Mouse (Mus musculus) C2C12 (cell line): ENCODE results near the gene Pikfyve. TPM values are rescaled to one million over a fixed set of nuclear protein-coding genes. Genes with fewer than 3 reads are reported as not detected.

Source experiments
- H3K27me3 ChIP-seq: one replicate; pipeline ENCODE4 v1.6.1; 2011; ENCODE audit not compliant: control insufficient read depth, insufficient read depth, insufficient read length
- H3K36me3 ChIP-seq: one replicate; pipeline ENCODE4 v1.6.1; 2011; ENCODE audit not compliant: control insufficient read depth, insufficient read depth
- H3K4me3 ChIP-seq: one replicate; pipeline ENCODE4 v1.5.1; 2011; ENCODE audit warnings: mild to moderate bottlenecking, control low read depth; ENCODE audit not compliant: poor library complexity, insufficient read depth, severe bottlenecking
- H3K79me2 ChIP-seq: one replicate; pipeline ENCODE4 v1.6.1; 2011; ENCODE audit not compliant: control insufficient read depth, insufficient read depth
- H3K79me3 ChIP-seq: one replicate; pipeline ENCODE4 v1.6.1; 2011; ENCODE audit warnings: low read depth, control low read depth
- H3ac ChIP-seq: one replicate; pipeline ENCODE3; 2011; ENCODE audit warnings: low read depth; ENCODE audit not compliant: control insufficient read depth, insufficient read length
- CEBPB ChIP-seq: IDR thresholded peaks from one replicate; pipeline ENCODE4 v1.6.1; 2011; ENCODE audit warnings: low read depth, mild to moderate bottlenecking, control low read depth, moderate library complexity
- CTCF ChIP-seq: IDR thresholded peaks from one replicate; pipeline ENCODE4 v1.5.1; 2011; ENCODE audit not compliant: control insufficient read depth, insufficient read depth, insufficient read length
- FOSL1 ChIP-seq: IDR thresholded peaks from one replicate; pipeline ENCODE4 v1.8.0; 2011; ENCODE audit warnings: mild to moderate bottlenecking, low read length; ENCODE audit not compliant: poor library complexity, insufficient read depth, severe bottlenecking
- MAX ChIP-seq: IDR thresholded peaks from one replicate; pipeline ENCODE4 v1.6.1; 2011; ENCODE audit warnings: mild to moderate bottlenecking, control low read depth
- MYOD1 ChIP-seq: IDR thresholded peaks from one replicate; pipeline ENCODE4 v1.6.1; 2011; ENCODE audit warnings: low read depth; ENCODE audit not compliant: control insufficient read depth, insufficient read length
- MYOG ChIP-seq: IDR thresholded peaks from one replicate; pipeline ENCODE4 v1.6.1; 2011; ENCODE audit not compliant: control insufficient read depth, insufficient read length; ENCODE audit errors: extremely low read depth
- USF1 ChIP-seq: IDR thresholded peaks from one replicate; pipeline ENCODE4 v1.6.1; 2011; ENCODE audit warnings: low read depth, mild to moderate bottlenecking, control low read depth, moderate library complexity
- polyA plus RNA-seq: library from polyadenylated mRNA; unstranded; fragments of >200 nt; fragmentation: generic; extraction: Trizol; gene quantifications from one replicate; pipeline ENCODE4 v1.2.1, GENCODE M21; 2012; ENCODE audit warnings: missing spikeins

The Pikfyve gene
- polyA plus RNA-seq, 1 experiment = 3.2 TPM

GRCm38 (mm10) chr1:65178902-65179432 lies 7.5 kb upstream of the Pikfyve start:
- TF ChIP-seq USF1 = no peak
- no peak for TF ChIP-seq FOSL1
- TF ChIP-seq MYOD1 = no peak
- peak; percentile 29 for TF ChIP-seq MAX
- no peak for TF ChIP-seq CEBPB
- peak; percentile 84 for TF ChIP-seq CTCF
- TF ChIP-seq MYOG = no peak
- Histone ChIP-seq H3K4me3 (peak overlapping the region; percentile 55), H3K27me3 (no peaks in the 10 kb centered on the region), H3K79me3 (no peaks in the 10 kb centered on the region), H3K79me2 (no peaks in the 10 kb centered on the region), H3K36me3 (peaks cover 4% of the 10 kb centered on the region), H3ac (peak overlapping the region; percentile 66)

GRCm38 (mm10) chr1:65179634-65180249 lies 6.7 kb upstream of the Pikfyve start:
- TF ChIP-seq FOSL1 = no peak
- TF ChIP-seq MAX = no peak
- TF ChIP-seq CTCF = peak; percentile 25
- peak overlapping the region; percentile 55 for H3K4me3 ChIP-seq
- H3K79me3 ChIP-seq = no peaks in the 10 kb centered on the region
- no peaks in the 10 kb centered on the region for H3K79me2 ChIP-seq
- H3K36me3 ChIP-seq = peaks cover 4% of the 10 kb centered on the region
- no peak overlapping the region for H3ac ChIP-seq
- no peaks in the 10 kb centered on the region for H3K27me3 ChIP-seq

DNA sequence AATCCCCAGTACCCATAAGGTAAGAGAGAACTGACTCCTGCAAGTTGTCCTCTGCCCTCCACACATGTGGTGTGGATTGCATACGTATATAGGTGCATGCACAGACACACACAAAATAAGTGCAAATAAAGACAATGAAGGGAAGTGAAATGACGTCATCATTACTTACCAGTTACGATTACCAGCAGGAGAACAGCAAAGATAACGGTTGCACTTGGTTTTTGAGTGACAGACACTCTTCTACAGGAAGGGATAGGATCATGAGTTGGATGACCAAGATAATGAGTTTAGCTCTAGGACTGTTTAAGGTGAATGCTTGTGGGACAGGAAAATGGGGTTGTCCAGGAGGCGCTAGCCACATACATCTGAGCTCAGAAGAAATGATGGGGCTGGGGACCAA lies 5.0 kb upstream of the Pikfyve start:
- Histone ChIP-seq H3K79me2 (no peaks in the 10 kb centered on the region), H3K4me3 (no peak overlapping the region), H3K79me3 (no peaks in the 10 kb centered on the region), H3ac (no peak overlapping the region), H3K27me3 (no peaks in the 10 kb centered on the region), H3K36me3 (no peaks in the 10 kb centered on the region)
- TF ChIP-seq MYOG (no peak), FOSL1 (no peak), CTCF (no peak), MAX (no peak), CEBPB (no peak), MYOD1 (no peak), USF1 (no peak)

DNA sequence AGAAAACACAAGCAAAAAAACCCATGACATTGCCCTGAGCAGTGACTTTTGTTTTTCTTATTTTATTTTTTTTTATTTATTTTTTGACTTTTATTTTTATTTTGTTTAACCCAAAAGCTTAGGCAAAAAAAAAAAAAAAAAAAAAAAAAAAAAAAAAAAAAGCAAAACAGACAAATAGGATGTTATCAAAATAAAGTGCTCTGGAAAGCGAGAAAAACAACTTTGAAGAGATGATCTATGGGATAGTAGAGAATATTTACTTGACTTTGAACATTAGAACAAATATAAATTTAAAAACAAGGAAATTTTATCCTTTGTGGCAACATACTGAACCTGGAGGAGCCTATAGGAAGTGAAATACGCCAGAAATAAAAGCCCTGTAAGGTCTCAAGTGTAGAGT lies 2.5 kb upstream of the Pikfyve start:
- Histone ChIP-seq H3K79me3 (peaks cover 19% of the 10 kb centered on the region), H3K79me2 (peaks cover 24% of the 10 kb centered on the region), H3K36me3 (no peaks in the 10 kb centered on the region), H3K4me3 (no peak overlapping the region), H3ac (no peak overlapping the region), H3K27me3 (no peaks in the 10 kb centered on the region)
- TF ChIP-seq MAX (no peak), USF1 (no peak)

- Histone ChIP-seq H3ac (no peak overlapping the region), H3K79me2 (peaks cover 34% of the 10 kb centered on the region), H3K79me3 (peaks cover 24% of the 10 kb centered on the region), H3K27me3 (no peaks in the 10 kb centered on the region), H3K4me3 (no peak overlapping the region), H3K36me3 (no peaks in the 10 kb centered on the region)
- no peak for TF ChIP-seq FOSL1
- no peak for TF ChIP-seq MAX
- TF ChIP-seq MYOG = no peak
- TF ChIP-seq USF1 = no peak
- TF ChIP-seq MYOD1 = no peak
- no peak for TF ChIP-seq CEBPB
- no peak for TF ChIP-seq CTCF
Measured at GRCm38 (mm10) chr1:65185011-65185410, 1.5 kb upstream of the Pikfyve start.

GRCm38 (mm10) chr1:65185524-65186205 lies 818 bp upstream of the Pikfyve start:
- H3K27me3 ChIP-seq = no peaks in the 10 kb centered on the region
- TF ChIP-seq MYOD1 (no peak), FOSL1 (no peak), CTCF (peak; percentile 12)
- H3ac ChIP-seq = peak overlapping the region; percentile 34
- H3K79me2 ChIP-seq = peaks cover 35% of the 10 kb centered on the region
- peak overlapping the region; percentile 61 for H3K4me3 ChIP-seq
- H3K79me3 ChIP-seq = peaks cover 27% of the 10 kb centered on the region
- H3K36me3 ChIP-seq = peaks cover 6% of the 10 kb centered on the region
